Mouse (Mus musculus): ENCODE measurements around the gene Paics.

Paics gene

DNA sequence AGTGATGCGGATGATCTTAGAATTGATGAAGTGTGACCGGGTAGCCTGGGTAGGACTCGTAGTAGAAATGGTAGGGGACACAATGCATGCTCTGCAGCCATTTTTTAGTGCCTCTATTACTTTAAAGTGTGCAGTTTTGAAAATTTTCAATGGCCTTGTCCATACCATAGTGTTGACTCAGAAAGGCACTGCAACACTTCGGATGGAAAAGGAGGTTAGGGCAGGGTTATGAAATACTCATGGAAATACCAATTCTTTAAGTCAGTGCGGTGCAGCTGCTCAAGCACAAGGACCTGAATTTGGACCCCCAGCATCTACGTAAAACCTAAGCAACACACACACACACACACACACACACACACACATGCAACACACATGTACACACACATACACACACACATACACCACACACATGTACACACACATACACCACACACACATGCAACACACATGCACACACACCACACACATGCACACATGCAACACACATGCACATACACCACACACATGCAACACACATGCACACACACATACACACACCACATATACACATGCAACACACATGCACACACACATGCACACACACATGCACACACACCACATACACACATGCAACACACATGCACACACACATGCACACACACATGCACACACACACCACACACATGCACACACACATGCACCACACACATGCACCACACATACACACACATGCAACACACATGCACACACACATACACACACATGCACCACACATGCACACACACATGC lies 53.1 kb downstream of the Paics start, which contains the start of gene Arl9:
Gene Arl9 (plus strand): TSS at position 5 of the 771 bp plus-strand sequence.
- no peak for DNase-seq (ENCODE audit: extremely low read depth, low read depth)

GRCm38 (mm10) chr5:77010352-77010751 lies 59.2 kb downstream of the Paics start:
- no peak for DNase-seq (ENCODE audit: extremely low read depth, low read depth)

- DNase-seq (ENCODE audit: extremely low read depth, low read depth), result no peak
Measured at GRCm38 (mm10) chr5:77011082-77011481, 60.0 kb downstream of the Paics start.

- DNase-seq (ENCODE audit: extremely low read depth, low read depth), result no peak
Measured at GRCm38 (mm10) chr5:77013171-77013570, 62.1 kb downstream of the Paics start.

GRCm38 (mm10) chr5:77015544-77016482 lies 64.7 kb downstream of the Paics start, which contains the start of gene Thegl:
Gene Thegl (plus strand): TSS chr5:77016023.
- DNase-seq (ENCODE audit: extremely low read depth, low read depth), result no peak

Data from MEL-GATA-1-ER (cell line).